In the genomic region with DNA sequence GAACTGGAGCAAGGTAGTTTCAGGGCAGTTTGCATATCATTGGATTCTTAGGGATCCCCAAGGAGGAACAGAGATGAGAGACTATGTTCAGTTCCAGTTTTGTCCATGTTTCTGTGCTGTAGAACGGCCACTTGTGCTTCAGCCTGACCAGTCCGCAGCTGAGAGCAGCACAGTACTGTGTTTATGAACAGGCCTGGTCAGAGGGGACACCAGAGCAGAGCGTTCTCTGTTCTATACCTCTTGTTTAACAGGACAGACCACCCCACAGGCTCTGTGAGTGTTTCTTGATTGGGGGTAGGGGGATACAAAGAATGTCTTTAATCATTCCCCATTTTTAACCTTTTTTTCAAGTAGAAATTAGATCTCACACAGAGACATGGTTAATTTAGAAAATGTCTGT, we compare ENCODE assay signal across 18 mouse cellular contexts.
"Had no signal": no experiment of that assay in that cellular context is flagged by ENCODE, and none has a peak within 500 bp of the region (broad histone marks: within the 10 kb centered on the region; RNA-seq: fewer than 3 reads in every experiment).

No protein-coding gene starts in this region.

- H3K4me1 ChIP-seq: midbrain, embryonic 10.5 days; midbrain, embryonic 12.5 days; neural tube, embryonic 13.5 days; neural tube, embryonic 15.5 days had no signal

- H3K4me2 ChIP-seq: lung, embryonic 14.5 days; midbrain, embryonic 12.5 days; neural tube, embryonic 13.5 days; neural tube, embryonic 15.5 days had no signal

- H3K27ac ChIP-seq: midbrain, embryonic 10.5 days; midbrain, embryonic 12.5 days; neural tube, embryonic 13.5 days; neural tube, embryonic 15.5 days had no signal

- H3K4me3 ChIP-seq: midbrain, embryonic 10.5 days; midbrain, embryonic 12.5 days; myocyte; neural tube, embryonic 13.5 days; neural tube, embryonic 15.5 days had no signal

- H3K27me3 ChIP-seq: midbrain, embryonic 12.5 days; neural tube, embryonic 13.5 days; neural tube, embryonic 15.5 days had no signal

- DNase-seq: lung, embryonic 14.5 days; lung, postnatal 10 days; lung, postnatal 4 days; midbrain, embryonic 14.5 days; retina, postnatal 1 day; right cerebral cortex, adult 18-20 months; right cerebral cortex, postnatal 25 days; right cerebral cortex, postnatal 4 days; spleen, adult 18-20 months; thymus, adult 18-20 months; thymus, postnatal 14 days; thymus, postnatal 36 days had no signal

- H3K36me3 ChIP-seq: midbrain, embryonic 10.5 days; midbrain, embryonic 12.5 days; neural tube, embryonic 13.5 days; neural tube, embryonic 15.5 days had no signal

- H3K9ac ChIP-seq: lung, embryonic 14.5 days; midbrain, embryonic 12.5 days; neural tube, embryonic 13.5 days; neural tube, embryonic 15.5 days had no signal

- ATAC-seq: midbrain, embryonic 16.5 days had no signal
